Mouse (Mus musculus): ENCODE measurements around the gene Kcnmb4. TPM values are rescaled to one million over a fixed set of nuclear protein-coding genes. Genes with fewer than 3 reads are reported as not detected.

The Kcnmb4 gene
- not detected for total RNA-seq (2018; cell fraction: chromatin; rRNA removed)
- not detected for total RNA-seq (2018; cell fraction: cytosol; rRNA removed)
- total RNA-seq (2018; cell fraction: nucleus; rRNA removed), result under 1 TPM in 1 of 26 experiments, not detected in 25; 0.63 TPM
- not detected in 3 replicates for polyA plus RNA-seq (2018)

GRCm38 (mm10) chr10:116473759-116474549 is at the start of gene Kcnmb4:
Gene Kcnmb4 (minus strand): TSS chr10:116473878.
- Histone ChIP-seq H3K4me3 (ENCODE audit: inconsistent target) (no peak within 1 kb of the TSS; the same call in 1 of the 2 replicates), H3K27ac (no peak within 1 kb of the TSS)

GRCm38 (mm10) chr10:116519588-116519987 is 45.9 kb upstream of the Kcnmb4 start:
- 100% methylated on average over 1 of the region's 1 CpGs for WGBS (ENCODE audit: missing documents)
- no peaks in the 10 kb centered on the region for H3K36me3 ChIP-seq (ENCODE audit: inconsistent target)
- H3K79me2 ChIP-seq (ENCODE audit: inconsistent target), result peaks cover 64% of the 10 kb centered on the region; the same call in 1 of the 2 replicates
- no peak overlapping the region for H3K4me3 ChIP-seq (ENCODE audit: inconsistent target)
- H3K27ac ChIP-seq, result no peak overlapping the region

More at GRCm38 (mm10) chr10:116473759-116474549, at the start of gene Kcnmb4:
- H3K36me3 ChIP-seq (ENCODE audit: inconsistent target), result no peaks in the 10 kb centered on the region
- no peaks in the 10 kb centered on the region for H3K79me2 ChIP-seq (ENCODE audit: inconsistent target)
- 1% methylated on average over 56 of the region's 92 CpGs for WGBS (ENCODE audit: missing documents)

GRCm38 (mm10) chr10:116515590-116515989 is 41.9 kb upstream of the Kcnmb4 start:
- 96% methylated on average over 6 of the region's 6 CpGs for whole genome bisulfite sequencing (ENCODE audit: missing documents)
- H3K79me2 ChIP-seq (ENCODE audit: inconsistent target), result peaks cover 71% of the 10 kb centered on the region; the same call in 1 of the 2 replicates
- H3K27ac ChIP-seq, result no peak overlapping the region
- H3K36me3 ChIP-seq (ENCODE audit: inconsistent target), result no peaks in the 10 kb centered on the region
- no peak overlapping the region for H3K4me3 ChIP-seq (ENCODE audit: inconsistent target)

GRCm38 (mm10) chr10:116515158-116515557 is 41.5 kb upstream of the Kcnmb4 start:
- Histone ChIP-seq H3K79me2 (ENCODE audit: inconsistent target) (peaks cover 71% of the 10 kb centered on the region), H3K36me3 (ENCODE audit: inconsistent target) (no peaks in the 10 kb centered on the region), H3K4me3 (ENCODE audit: inconsistent target) (no peak overlapping the region), H3K27ac (no peak overlapping the region)
- WGBS (ENCODE audit: missing documents), result 67% methylated on average over 4 of the region's 4 CpGs

GRCm38 (mm10) chr10:116513254-116513635 is 39.6 kb upstream of the Kcnmb4 start:
- WGBS (ENCODE audit: missing documents), result 57% methylated on average over 7 of the region's 7 CpGs
- Histone ChIP-seq H3K27ac (no peak overlapping the region), H3K4me3 (ENCODE audit: inconsistent target) (no peak overlapping the region), H3K79me2 (ENCODE audit: inconsistent target) (peaks cover 69% of the 10 kb centered on the region), H3K36me3 (ENCODE audit: inconsistent target) (no peaks in the 10 kb centered on the region)

GRCm38 (mm10) chr10:116512521-116513253 is 39.0 kb upstream of the Kcnmb4 start:
- Histone ChIP-seq H3K36me3 (ENCODE audit: inconsistent target) (no peaks in the 10 kb centered on the region), H3K79me2 (ENCODE audit: inconsistent target) (peaks cover 67% of the 10 kb centered on the region)
- WGBS (ENCODE audit: missing documents), result 79% methylated on average over 11 of the region's 11 CpGs

GRCm38 (mm10) chr10:116505303-116506014 is 31.8 kb upstream of the Kcnmb4 start:
- H3K36me3 ChIP-seq (ENCODE audit: inconsistent target), result 0 out of 2 replicates have a peak, but pooled peaks cover 10% of the 10 kb centered on the region
- H3K79me2 ChIP-seq (ENCODE audit: inconsistent target), result peaks cover 21% of the 10 kb centered on the region
- no peak overlapping the region for H3K27ac ChIP-seq
- no peak overlapping the region for H3K4me3 ChIP-seq (ENCODE audit: inconsistent target)
- 63% methylated on average over 7 of the region's 7 CpGs for WGBS (ENCODE audit: missing documents)

More at GRCm38 (mm10) chr10:116512521-116513253, 39.0 kb upstream of the Kcnmb4 start:
- H3K4me3 ChIP-seq (ENCODE audit: inconsistent target), result no peak overlapping the region
- H3K27ac ChIP-seq, result no peak overlapping the region

GRCm38 (mm10) chr10:116492768-116493167 is 19.1 kb upstream of the Kcnmb4 start:
- no peaks in the 10 kb centered on the region for H3K79me2 ChIP-seq (ENCODE audit: inconsistent target)
- H3K27ac ChIP-seq, result no peak overlapping the region
- H3K4me3 ChIP-seq (ENCODE audit: inconsistent target), result no peak overlapping the region
- 100% methylated on average over 3 of the region's 3 CpGs for WGBS (ENCODE audit: missing documents)
- peaks cover 53% of the 10 kb centered on the region for H3K36me3 ChIP-seq (ENCODE audit: inconsistent target)

GRCm38 (mm10) chr10:116486895-116487747 is 13.4 kb upstream of the Kcnmb4 start:
- no peak overlapping the region for H3K4me3 ChIP-seq (ENCODE audit: inconsistent target)
- WGBS (ENCODE audit: missing documents), result 58% methylated on average over 10 of the region's 10 CpGs
- no peaks in the 10 kb centered on the region for H3K79me2 ChIP-seq (ENCODE audit: inconsistent target)
- H3K27ac ChIP-seq, result no peak overlapping the region
- H3K36me3 ChIP-seq (ENCODE audit: inconsistent target), result peaks cover 26% of the 10 kb centered on the region

GRCm38 (mm10) chr10:116481917-116482316 is 8.2 kb upstream of the Kcnmb4 start:
- 93% methylated on average over 12 of the region's 12 CpGs for WGBS (ENCODE audit: missing documents)
- Histone ChIP-seq H3K4me3 (ENCODE audit: inconsistent target) (no peak overlapping the region), H3K36me3 (ENCODE audit: inconsistent target) (peaks cover 19% of the 10 kb centered on the region), H3K79me2 (ENCODE audit: inconsistent target) (no peaks in the 10 kb centered on the region), H3K27ac (no peak overlapping the region)

GRCm38 (mm10) chr10:116480988-116481387 is 7.3 kb upstream of the Kcnmb4 start:
- H3K79me2 ChIP-seq (ENCODE audit: inconsistent target), result no peaks in the 10 kb centered on the region
- H3K4me3 ChIP-seq (ENCODE audit: inconsistent target), result no peak overlapping the region
- WGBS (ENCODE audit: missing documents), result 91% methylated on average over 5 of the region's 5 CpGs

GRCm38 (mm10) chr10:116476559-116476958 is 2.9 kb upstream of the Kcnmb4 start:
- Histone ChIP-seq H3K27ac (no peak overlapping the region), H3K4me3 (ENCODE audit: inconsistent target) (no peak overlapping the region), H3K36me3 (ENCODE audit: inconsistent target) (no peaks in the 10 kb centered on the region), H3K79me2 (ENCODE audit: inconsistent target) (no peaks in the 10 kb centered on the region)
- 96% methylated on average over 3 of the region's 3 CpGs for WGBS (ENCODE audit: missing documents)

More at GRCm38 (mm10) chr10:116480988-116481387, 7.3 kb upstream of the Kcnmb4 start:
- H3K36me3 ChIP-seq (ENCODE audit: inconsistent target), result peaks cover 15% of the 10 kb centered on the region
- H3K27ac ChIP-seq, result no peak overlapping the region

GRCm38 (mm10) chr10:116475725-116476124 is 2.0 kb upstream of the Kcnmb4 start:
- no peak overlapping the region for H3K4me3 ChIP-seq (ENCODE audit: inconsistent target)
- no peaks in the 10 kb centered on the region for H3K36me3 ChIP-seq (ENCODE audit: inconsistent target)
- no peaks in the 10 kb centered on the region for H3K79me2 ChIP-seq (ENCODE audit: inconsistent target)
- H3K27ac ChIP-seq, result no peak overlapping the region
- 61% methylated on average over 6 of the region's 6 CpGs for WGBS (ENCODE audit: missing documents)

Data from macrophage (primary cell).